Mouse (Mus musculus) liver (tissue): ENCODE data around the gene Gid8.
A peak's percentile ranks its signal among the peaks of the same experiment; 100 is the strongest.
"Not testable (repeated sequence)": the region's sequence is repeated elsewhere in the genome, so short reads cannot be mapped to it uniquely, and the experiment has no call there.

Source experiments
- DNase-seq: peaks from one replicate; pipeline ENCODE4 v3.0.0-alpha.2; 2020; ENCODE audit warnings: mixed read lengths

The Gid8 gene

GRCm38 (mm10) chr2:180710276-180711155, 599 bp downstream of the Gid8 start:
- peak; percentile 42 for DNase-seq

- DNase-seq, result no peak
These were observed 1.6 kb downstream of the Gid8 start for GRCm38 (mm10) chr2:180711527-180711926.

GRCm38 (mm10) chr2:180712037-180712689, 2.2 kb downstream of the Gid8 start:
- DNase-seq, result peak; percentile 53

GRCm38 (mm10) chr2:180722748-180723147, 12.8 kb downstream of the Gid8 start:
- DNase-seq, result not testable (repeated sequence)

- no peak for DNase-seq
These were observed 13.9 kb downstream of the Gid8 start for GRCm38 (mm10) chr2:180723865-180724264.

GRCm38 (mm10) chr2:180724585-180725413, 14.9 kb downstream of the Gid8 start, which contains the start of gene Slc17a9:
Gene Slc17a9, plus strand, starts transcription at chr2:180725263.
- peak; percentile 72 for DNase-seq

GRCm38 (mm10) chr2:180725414-180725778, 15.5 kb downstream of the Gid8 start:
- DNase-seq, result no peak

- DNase-seq, result no peak
These were observed 16.1 kb downstream of the Gid8 start for GRCm38 (mm10) chr2:180725856-180726629.

- peak; percentile 34 for DNase-seq
These were observed 16.9 kb downstream of the Gid8 start for GRCm38 (mm10) chr2:180726658-180727442.

- DNase-seq, result no peak
These were observed 17.7 kb downstream of the Gid8 start for GRCm38 (mm10) chr2:180727613-180728021.

- DNase-seq, result no peak
These were observed 21.1 kb downstream of the Gid8 start for GRCm38 (mm10) chr2:180731036-180731435.

GRCm38 (mm10) chr2:180731984-180732383, 22.1 kb downstream of the Gid8 start:
- no peak for DNase-seq

- DNase-seq, result no peak
These were observed 25.3 kb downstream of the Gid8 start for GRCm38 (mm10) chr2:180735232-180735631.

GRCm38 (mm10) chr2:180737984-180738383, 28.1 kb downstream of the Gid8 start:
- DNase-seq, result no peak

GRCm38 (mm10) chr2:180740349-180740748, 30.4 kb downstream of the Gid8 start:
- no peak for DNase-seq

- no peak for DNase-seq
These were observed 31.5 kb downstream of the Gid8 start for GRCm38 (mm10) chr2:180741421-180741820.

GRCm38 (mm10) chr2:180742820-180743219, 32.9 kb downstream of the Gid8 start:
- DNase-seq, result no peak

- no peak for DNase-seq
These were observed 33.4 kb downstream of the Gid8 start for GRCm38 (mm10) chr2:180743321-180743720.

- DNase-seq, result peak; percentile 86
These were observed 35.5 kb downstream of the Gid8 start for GRCm38 (mm10) chr2:180745248-180745927.

- DNase-seq, result no peak
These were observed 36.8 kb downstream of the Gid8 start for GRCm38 (mm10) chr2:180746569-180747192.
